ENCODE assay signal across 18 mouse cellular contexts in the genomic region with DNA sequence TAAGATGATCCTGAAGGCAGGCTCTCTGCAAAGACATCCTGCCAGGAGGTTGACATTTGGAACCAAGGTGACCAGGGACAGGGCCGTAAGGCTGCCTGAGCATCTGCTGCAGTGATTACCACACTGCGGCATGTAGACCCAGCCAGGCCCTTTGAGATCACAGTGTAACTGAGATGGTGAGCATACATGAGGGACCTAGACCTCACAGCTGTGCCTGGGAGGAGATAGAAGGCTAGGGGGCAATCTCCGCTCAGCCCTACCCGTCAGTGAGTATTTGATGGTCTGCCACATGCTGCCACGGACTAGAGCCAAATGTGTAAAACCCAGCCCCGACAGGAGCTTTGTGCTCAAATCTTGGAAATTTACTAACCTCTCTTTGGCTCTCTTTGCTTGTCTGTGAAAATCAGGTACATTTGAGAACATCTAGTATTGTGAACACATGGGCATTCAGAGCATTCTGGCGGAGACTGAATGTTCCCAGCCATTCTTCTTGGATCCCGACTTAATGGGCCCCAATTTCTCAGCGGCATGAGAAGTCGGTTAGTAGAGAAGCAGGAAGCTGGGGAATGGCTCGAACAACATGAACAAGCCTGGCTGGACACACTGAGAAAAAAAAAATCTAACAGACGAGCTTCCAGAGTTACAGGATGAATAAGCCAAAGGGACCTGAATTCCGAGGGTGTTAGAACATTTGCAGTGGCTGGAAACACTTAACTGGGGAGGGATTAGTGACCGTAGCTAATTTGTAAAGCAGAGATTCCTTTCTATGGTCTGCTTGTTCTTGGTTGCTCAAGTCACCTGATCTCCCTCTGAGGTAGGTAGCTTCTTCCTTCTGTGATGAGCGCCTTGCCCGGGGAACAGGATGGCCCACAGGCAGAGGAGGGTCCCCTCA.
DNase-seq lines count a peak whose midpoint lies in the region; ATAC-seq lines count a peak whose summit lies in the region.
"Had no signal": no experiment of that assay in that cellular context is flagged by ENCODE, and none has a peak within 500 bp of the region (broad histone marks: within the 10 kb centered on the region; RNA-seq: fewer than 3 reads in every experiment).

No protein-coding gene starts in this region.

- WGBS in embryonic facial prominence, embryonic 11.5 days: 57% methylated on average over 16 of the region's 16 CpGs
- 78% methylated on average over 16 of the region's 16 CpGs for WGBS in limb, embryonic 10.5 days

- DNase-seq in embryo, embryonic 10.5 days (ENCODE audit: low spot score): peak; percentile 21
- no peak for DNase-seq in embryo, embryonic 10 days (ENCODE audit: low spot score)
- DNase-seq in layer of hippocampus, adult 11-12 months (ENCODE audit: low spot score): peak; percentile 28
- DNase-seq in layer of hippocampus, postnatal 25 days (ENCODE audit: extremely low spot score in 1 of 2, low spot score in 1 of 2): no peak
- DNase-seq in embryonic facial prominence, embryonic 11.5 days (ENCODE audit: low spot score): peak; percentile 35
- no peak for DNase-seq in limb, embryonic 10.5 days (ENCODE audit: low spot score)
- no peak for DNase-seq in testis, postnatal 14 days (ENCODE audit: low spot score)
- no peak for DNase-seq in heart, postnatal 25 days (ENCODE audit: low spot score)
- DNase-seq: adrenal gland, adult 8-10 months; kidney, adult 11 months; lung, adult 18-20 months; lung, postnatal 4 days; thymus, postnatal 25 days had no signal

- no peak overlapping the region for H3K4me2 ChIP-seq in embryonic facial prominence, embryonic 11.5 days (ENCODE audit: low read depth, low read length)
- H3K4me2 ChIP-seq: heart, embryonic 12.5 days; hindbrain, embryonic 12.5 days; midbrain, embryonic 13.5 days; stomach, embryonic 15.5 days had no signal

- H3K27ac ChIP-seq in embryonic facial prominence, embryonic 11.5 days (replicated peaks; ENCODE audit: low read depth, low read length): no peak overlapping the region
- H3K27ac ChIP-seq in limb, embryonic 10.5 days: peak overlapping the region; percentile 43; the same call in 1 of the 2 replicates
- H3K27ac ChIP-seq: hindbrain, embryonic 12.5 days; midbrain, embryonic 13.5 days; stomach, embryonic 15.5 days had no signal

- intact Hi-C loops in heart, postnatal 25 days (cut with DNase I): no loop called here

- H3K9me3 ChIP-seq in embryonic facial prominence, embryonic 11.5 days (replicated peaks; ENCODE audit: control insufficient read depth, low read length): no peaks in the 10 kb centered on the region
- H3K9me3 ChIP-seq in limb, embryonic 10.5 days (replicated peaks): no peaks in the 10 kb centered on the region
- H3K9me3 ChIP-seq: heart, embryonic 12.5 days; hindbrain, embryonic 12.5 days; midbrain, embryonic 13.5 days; stomach, embryonic 15.5 days had no signal

- H3K9ac ChIP-seq in embryonic facial prominence, embryonic 11.5 days (replicated peaks; ENCODE audit: low read length): no peak overlapping the region
- H3K9ac ChIP-seq: heart, embryonic 12.5 days; hindbrain, embryonic 12.5 days; midbrain, embryonic 13.5 days; stomach, embryonic 15.5 days had no signal

- no peaks in the 10 kb centered on the region for H3K27me3 ChIP-seq in embryonic facial prominence, embryonic 11.5 days (ENCODE audit: control insufficient read depth, insufficient read depth, low read length)
- peaks cover 15% of the 10 kb centered on the region for H3K27me3 ChIP-seq in limb, embryonic 10.5 days (ENCODE audit: low read depth, poor library complexity, severe bottlenecking)
- H3K27me3 ChIP-seq: hindbrain, embryonic 12.5 days; midbrain, embryonic 13.5 days; stomach, embryonic 15.5 days had no signal

- H3K36me3 ChIP-seq in embryonic facial prominence, embryonic 11.5 days (replicated peaks; ENCODE audit: control insufficient read depth, insufficient read depth, low read depth, low read length): no peaks in the 10 kb centered on the region
- no peaks in the 10 kb centered on the region for H3K36me3 ChIP-seq in limb, embryonic 10.5 days
- H3K36me3 ChIP-seq: heart, embryonic 12.5 days; hindbrain, embryonic 12.5 days; midbrain, embryonic 13.5 days; stomach, embryonic 15.5 days had no signal

- H3K4me3 ChIP-seq in embryonic facial prominence, embryonic 11.5 days (ENCODE audit: low read depth, low read length): no peak overlapping the region
- no peak overlapping the region for H3K4me3 ChIP-seq in limb, embryonic 10.5 days
- H3K4me3 ChIP-seq: erythroblast, embryonic 14.5 days; heart, embryonic 12.5 days; hindbrain, embryonic 12.5 days; midbrain, embryonic 13.5 days; stomach, embryonic 15.5 days had no signal

- no peaks in the 10 kb centered on the region for H3K4me1 ChIP-seq in embryonic facial prominence, embryonic 11.5 days (ENCODE audit: control insufficient read depth, insufficient read depth, low read length)
- peaks cover 55% of the 10 kb centered on the region for H3K4me1 ChIP-seq in limb, embryonic 10.5 days
- H3K4me1 ChIP-seq: hindbrain, embryonic 12.5 days; midbrain, embryonic 13.5 days; stomach, embryonic 15.5 days had no signal

- no peak for ATAC-seq in embryonic facial prominence, embryonic 11.5 days (replicated peaks; ENCODE audit: insufficient number of reproducible peaks, low FRiP score, low TSS enrichment, low read depth)
- ATAC-seq: midbrain, embryonic 13.5 days had no signal

Comparison
In these comparisons a context has a peak if more than half of its experiments do, and no peak if none do; other contexts are left out.
1. DNase-seq: peak in embryo, embryonic 10.5 days (single experiment), layer of hippocampus, adult 11-12 months (single experiment) and embryonic facial prominence, embryonic 11.5 days (single experiment); none in embryo, embryonic 10 days (single experiment), layer of hippocampus, postnatal 25 days (0 of 2), limb, embryonic 10.5 days (single experiment), testis, postnatal 14 days (single experiment) and heart, postnatal 25 days (single experiment).